In the genomic region with DNA sequence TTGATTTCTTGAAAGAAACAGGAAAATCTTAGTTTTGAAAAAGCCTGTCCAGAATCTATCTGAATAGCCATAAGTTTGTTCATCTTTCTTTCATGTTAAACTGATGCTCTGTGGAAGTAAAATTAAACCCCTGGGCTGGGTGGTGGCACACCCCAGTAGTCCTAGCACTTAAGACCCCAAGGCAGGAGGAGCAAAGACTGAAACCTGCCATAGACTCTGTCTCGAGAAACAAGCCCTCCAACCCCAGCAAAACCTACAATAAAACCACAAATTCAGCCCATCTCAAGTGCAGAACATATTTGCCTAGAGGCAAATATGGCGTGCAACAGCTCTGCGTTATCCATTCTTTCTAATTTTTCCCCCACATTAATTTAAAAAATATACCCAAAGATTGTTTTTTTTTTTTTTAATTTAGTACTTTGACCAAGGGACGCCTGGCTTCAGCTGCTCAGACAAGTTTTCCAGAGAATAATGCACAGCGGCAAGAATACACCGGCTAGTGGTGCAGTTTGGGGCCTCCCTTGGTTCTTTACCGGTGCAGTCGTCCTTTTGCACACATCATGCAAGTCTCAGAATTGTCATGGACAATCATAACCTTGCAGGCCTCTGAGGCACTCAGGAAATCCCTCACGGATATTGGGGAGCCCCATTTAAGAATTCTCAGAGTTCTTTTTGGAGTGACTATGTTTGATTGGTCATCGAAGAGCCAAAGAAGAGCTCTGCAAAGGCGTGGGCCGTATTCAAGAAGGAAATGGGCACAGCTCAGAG, we compare ENCODE assay signal across 8 mouse cellular contexts. TPM values are rescaled to one million over a fixed set of nuclear protein-coding genes. Genes with fewer than 3 reads are reported as not detected.
DNase-seq lines count a peak whose midpoint lies in the region; ATAC-seq lines count a peak whose summit lies in the region.

No protein-coding gene starts in this region.

- peaks cover 21 to 55% of the 10 kb centered on the region in 2 experiments for H3K4me1 ChIP-seq in heart, embryonic 14.5 days (ENCODE audit: control insufficient read depth in 2 of 2, insufficient read depth in 2 of 2, low read length in 2 of 2)
- peaks cover 6% of the 10 kb centered on the region; the same call in 1 of the 2 replicates for H3K4me1 ChIP-seq in brown adipose tissue, adult 24 weeks (ENCODE audit: control insufficient read depth, insufficient read depth, insufficient read length, low read length)
- peaks cover 18% of the 10 kb centered on the region for H3K4me1 ChIP-seq in hindbrain, embryonic 12.5 days
- H3K4me1 ChIP-seq in midbrain, embryonic 12.5 days: peaks cover 24% of the 10 kb centered on the region

- H3K27ac ChIP-seq in heart, embryonic 14.5 days (replicated peaks in 1 of 2; ENCODE audit: control insufficient read depth in 1 of 2, insufficient read depth in 1 of 2, low read depth in 2 of 2, low read length in 2 of 2): peak overlapping the region; percentile 20 to 80
- no peak overlapping the region for H3K27ac ChIP-seq in brown adipose tissue, adult 24 weeks (replicated peaks; ENCODE audit: low read depth, low read length)
- no peak overlapping the region for H3K27ac ChIP-seq in hindbrain, embryonic 12.5 days
- H3K27ac ChIP-seq in midbrain, embryonic 12.5 days (replicated peaks): no peak overlapping the region

- ATAC-seq in heart, embryonic 14.5 days (ENCODE audit: insufficient number of reproducible peaks, insufficient read depth, low FRiP score, low read depth): no peak
- ATAC-seq in hindbrain, embryonic 12.5 days (ENCODE audit: low FRiP score): peak; percentile 35
- ATAC-seq in midbrain, embryonic 12.5 days (ENCODE audit: low FRiP score, low read depth): no peak
- no peak for ATAC-seq in CD4-positive, CD25-positive, alpha-beta regulatory T cell, adult 4 months

- H3K27me3 ChIP-seq in heart, embryonic 14.5 days (ENCODE audit: control insufficient read depth, insufficient read depth, low read length): no peaks in the 10 kb centered on the region
- no peaks in the 10 kb centered on the region for H3K27me3 ChIP-seq in hindbrain, embryonic 12.5 days
- no peaks in the 10 kb centered on the region for H3K27me3 ChIP-seq in midbrain, embryonic 12.5 days

- H3K4me3 ChIP-seq in heart, embryonic 14.5 days (ENCODE audit: control insufficient read depth in 1 of 2, insufficient read depth in 1 of 2, low read depth in 1 of 2, low read length in 2 of 2): peak overlapping the region; percentile 62 to 91
- H3K4me3 ChIP-seq in brown adipose tissue, adult 24 weeks (ENCODE audit: insufficient read depth, low read depth, low read length): peak overlapping the region; percentile 87
- peak overlapping the region; percentile 82 for H3K4me3 ChIP-seq in hindbrain, embryonic 12.5 days
- peak overlapping the region; percentile 89 for H3K4me3 ChIP-seq in midbrain, embryonic 12.5 days

- H3K9me3 ChIP-seq in heart, embryonic 14.5 days (ENCODE audit: control insufficient read depth, low read length): no peaks in the 10 kb centered on the region
- H3K9me3 ChIP-seq in hindbrain, embryonic 12.5 days (replicated peaks): no peaks in the 10 kb centered on the region
- H3K9me3 ChIP-seq in midbrain, embryonic 12.5 days: no peaks in the 10 kb centered on the region

- peaks cover 15% of the 10 kb centered on the region for H3K36me3 ChIP-seq in heart, embryonic 14.5 days (ENCODE audit: control insufficient read depth, insufficient read depth, low read length)
- no peaks in the 10 kb centered on the region for H3K36me3 ChIP-seq in hindbrain, embryonic 12.5 days
- H3K36me3 ChIP-seq in midbrain, embryonic 12.5 days: no peaks in the 10 kb centered on the region

- peak overlapping the region; percentile 82 for H3K4me2 ChIP-seq in heart, embryonic 14.5 days (ENCODE audit: low read length)
- H3K4me2 ChIP-seq in hindbrain, embryonic 12.5 days (replicated peaks): peak overlapping the region; percentile 66
- peak overlapping the region; percentile 72 for H3K4me2 ChIP-seq in midbrain, embryonic 12.5 days (replicated peaks)

- DNase-seq in heart, adult 9 months (ENCODE audit: low spot score in 2 of 2): no peak
- no peak for DNase-seq in thymus, postnatal 4 days
- DNase-seq in retina, embryonic 14.5 days (ENCODE audit: low spot score): no peak

- H3K9ac ChIP-seq in heart, embryonic 14.5 days (ENCODE audit: low read length): peak overlapping the region; percentile 79; the same call in 1 of the 2 replicates
- H3K9ac ChIP-seq in hindbrain, embryonic 12.5 days: no peak overlapping the region
- H3K9ac ChIP-seq in midbrain, embryonic 12.5 days (replicated peaks): peak overlapping the region; percentile 29; the same call in 1 of the 2 replicates

- WGBS in heart, embryonic 14.5 days: 55% methylated on average over 12 of the region's 12 CpGs
- WGBS in hindbrain, embryonic 12.5 days: 57% methylated on average over 12 of the region's 12 CpGs
- 52% methylated on average over 12 of the region's 12 CpGs for WGBS in midbrain, embryonic 12.5 days

RNA-seq across cellular contexts. Expression of a gene that starts 0.6 kb away (rescaled TPM):
- 8.6 and 8.9 TPM in 2 replicates for polyA plus RNA-seq in heart, embryonic 14.5 days (2014; fragmentation: Nextera tagmentation; extraction: Ambion mirVana)
- polyA plus RNA-seq in brown adipose tissue, adult 24 weeks (2012; ENCODE audit: insufficient read depth, insufficient read length, missing spikeins): 4.9 and 5.8 TPM in 2 replicates
- 12.2 and 12.7 TPM in 2 replicates for polyA plus RNA-seq in hindbrain, embryonic 12.5 days (2016; fragmentation: Nextera tagmentation; extraction: Ambion mirVana)
- polyA plus RNA-seq in midbrain, embryonic 12.5 days (2016; fragmentation: Nextera tagmentation; extraction: Ambion mirVana): 14.4 and 14.9 TPM in 2 replicates
- 10 to 100 TPM; 15.1 to 19.9 TPM for polyA plus RNA-seq in CD4-positive, CD25-positive, alpha-beta regulatory T cell, adult 4 months (2017; shearing (Covaris generic))

RNA-seq across cellular contexts. Expression of a gene that starts 21.7 kb away (rescaled TPM):
- polyA plus RNA-seq in heart, embryonic 14.5 days (2014; fragmentation: Nextera tagmentation; extraction: Ambion mirVana): 60.9 and 68.3 TPM in 2 replicates
- 0.48 and 2.1 TPM in 2 replicates for polyA plus RNA-seq in brown adipose tissue, adult 24 weeks (2012; ENCODE audit: insufficient read depth, insufficient read length, missing spikeins)
- polyA plus RNA-seq in hindbrain, embryonic 12.5 days (2016; fragmentation: Nextera tagmentation; extraction: Ambion mirVana): 6.9 and 7.3 TPM in 2 replicates
- 3.9 and 5.1 TPM in 2 replicates for polyA plus RNA-seq in midbrain, embryonic 12.5 days (2016; fragmentation: Nextera tagmentation; extraction: Ambion mirVana)
- 1 to 10 TPM in 1 of 2 experiments, under 1 TPM in 1; 0.49 to 1.4 TPM for polyA plus RNA-seq in CD4-positive, CD25-positive, alpha-beta regulatory T cell, adult 4 months (2017; shearing (Covaris generic))

Comparison
In these comparisons a context has a peak if more than half of its experiments do, and no peak if none do; other contexts are left out.
1. H3K27ac ChIP-seq: peak in heart, embryonic 14.5 days (2 of 2); none in brown adipose tissue, adult 24 weeks (single experiment), hindbrain, embryonic 12.5 days (single experiment) and midbrain, embryonic 12.5 days (single experiment).
2. Peak in every context shown above with its lines, with median percentiles within 50 percentile points of each other: H3K4me2 ChIP-seq and H3K4me3 ChIP-seq.